Mouse (Mus musculus): ENCODE data around the gene Tbc1d16. TPM values are rescaled to one million over a fixed set of nuclear protein-coding genes. Genes with fewer than 3 reads are reported as not detected.

Tbc1d16 gene
- total RNA-seq, 2 experiments from 2014 or later: 25.2 to 34.6 TPM

DNA sequence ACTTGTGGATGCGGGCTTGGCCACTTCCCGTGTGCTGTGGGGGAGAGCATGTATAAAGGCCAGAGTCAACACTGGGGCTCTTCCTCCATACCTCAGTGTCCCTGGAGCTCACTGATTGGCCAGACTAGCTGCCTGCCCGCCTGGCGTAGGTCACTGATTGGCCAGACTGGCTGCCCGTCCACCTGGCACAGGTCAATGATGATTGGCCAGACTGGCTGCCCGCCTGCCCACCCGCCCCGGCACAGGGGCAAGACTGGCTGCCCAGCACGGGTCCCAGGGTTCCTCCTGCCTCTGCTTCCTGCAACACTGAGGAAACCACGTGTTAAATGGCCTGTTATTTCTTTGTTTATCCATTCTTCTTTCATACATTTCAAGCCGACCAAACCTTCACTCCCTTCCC lies 68.8 kb downstream of the Tbc1d16 start:
- TF ChIP-seq CTCF (IDR thresholded peaks at IDR 0.05): no peak
- Histone ChIP-seq H3K27ac (no peak overlapping the region), H3K4me3 (no peak overlapping the region)
- intact Hi-C loops (cut with DNase I): no loop called here
- DNase-seq (ENCODE audit: extremely low spot score in 1 of 2, low spot score in 2 of 2): no peak

DNA sequence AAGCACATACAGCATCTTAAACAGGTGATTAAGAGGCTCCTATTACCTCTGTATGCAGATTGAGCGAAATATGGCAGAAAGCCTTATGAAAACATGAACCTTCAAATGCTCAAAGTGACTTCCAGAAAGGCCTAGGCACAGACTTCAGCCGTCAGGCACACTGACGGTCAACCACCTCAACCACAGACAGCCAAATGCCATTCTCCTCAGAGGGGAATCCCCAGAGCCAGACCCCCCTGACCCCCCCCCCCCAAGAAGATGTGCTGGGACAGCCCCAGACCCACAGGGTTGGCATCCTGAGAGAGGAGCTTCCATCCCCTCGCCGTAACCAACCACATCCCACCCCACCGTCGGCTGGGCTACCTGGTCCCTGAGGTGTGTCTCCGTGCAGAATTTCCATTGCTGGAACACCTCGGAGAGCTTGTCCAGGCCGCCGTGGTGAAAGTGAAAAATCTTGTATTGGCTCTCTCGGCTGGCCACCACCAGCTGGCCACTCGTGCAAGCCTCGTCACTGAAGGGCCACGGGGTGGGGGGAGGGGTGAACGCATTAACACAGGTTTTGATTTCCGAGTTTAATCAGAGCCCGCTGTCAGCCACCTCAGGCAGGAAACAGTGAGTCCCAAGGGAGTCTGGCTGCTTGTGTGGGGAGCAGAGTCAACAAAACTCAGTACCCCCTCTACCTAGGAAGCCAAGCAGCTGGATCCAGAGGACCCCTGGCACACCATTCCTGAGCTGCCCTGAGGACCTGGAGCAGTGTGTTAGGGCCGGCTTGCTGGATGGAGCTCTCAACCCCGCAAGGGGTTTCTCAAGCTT lies 70.7 kb downstream of the Tbc1d16 start:
- Histone ChIP-seq H3K4me3 (no peak overlapping the region), H3K27ac (no peak overlapping the region)
- no peak for TF ChIP-seq CTCF (IDR thresholded peaks at IDR 0.05)
- intact Hi-C loops (cut with DNase I): no loop called here
- DNase-seq (ENCODE audit: extremely low spot score in 1 of 2, low spot score in 2 of 2): no peak

DNA sequence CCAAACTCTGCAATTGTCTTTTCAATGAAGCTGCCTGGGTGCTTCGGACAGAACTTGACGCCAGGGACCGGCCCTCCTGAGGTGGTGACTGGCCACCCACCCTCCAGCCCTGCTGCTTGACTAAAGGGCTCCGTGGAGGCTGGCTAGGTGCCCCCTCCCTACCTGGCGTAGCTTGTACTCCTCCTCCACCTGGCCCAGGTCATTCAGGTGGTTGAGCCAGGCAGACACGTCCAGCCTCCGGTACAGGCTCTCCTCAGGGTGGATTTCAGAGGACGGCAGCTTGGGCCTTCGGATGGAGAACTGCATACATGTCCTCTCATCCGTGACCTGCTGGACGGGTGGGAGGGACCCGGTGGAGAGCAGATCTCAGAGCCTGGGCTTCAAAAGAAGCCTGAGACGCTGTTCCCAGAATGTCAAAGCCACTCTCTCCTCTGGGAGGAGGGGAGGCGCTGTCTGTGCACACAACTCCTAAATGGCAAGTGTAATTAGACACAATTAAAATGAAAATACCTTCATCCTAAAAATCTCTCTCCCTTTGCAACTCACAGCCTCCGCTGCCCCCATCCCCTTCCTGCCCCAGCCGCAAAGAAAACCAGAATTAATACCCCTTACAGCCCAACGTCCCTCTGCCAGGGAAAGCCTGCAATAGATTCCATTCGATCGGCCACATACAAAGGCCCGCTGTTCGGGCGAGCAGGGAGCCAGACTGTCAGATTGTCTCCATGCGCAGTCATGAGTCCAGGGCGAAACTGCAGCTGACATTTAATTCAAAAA lies 71.6 kb downstream of the Tbc1d16 start:
- no peak overlapping the region for H3K4me3 ChIP-seq
- no peak overlapping the region for H3K27ac ChIP-seq
- no peak for DNase-seq (ENCODE audit: extremely low spot score in 1 of 2, low spot score in 2 of 2)
- intact Hi-C loops (cut with DNase I): no loop called here
- TF ChIP-seq CTCF (IDR thresholded peaks at IDR 0.05): no peak

DNA sequence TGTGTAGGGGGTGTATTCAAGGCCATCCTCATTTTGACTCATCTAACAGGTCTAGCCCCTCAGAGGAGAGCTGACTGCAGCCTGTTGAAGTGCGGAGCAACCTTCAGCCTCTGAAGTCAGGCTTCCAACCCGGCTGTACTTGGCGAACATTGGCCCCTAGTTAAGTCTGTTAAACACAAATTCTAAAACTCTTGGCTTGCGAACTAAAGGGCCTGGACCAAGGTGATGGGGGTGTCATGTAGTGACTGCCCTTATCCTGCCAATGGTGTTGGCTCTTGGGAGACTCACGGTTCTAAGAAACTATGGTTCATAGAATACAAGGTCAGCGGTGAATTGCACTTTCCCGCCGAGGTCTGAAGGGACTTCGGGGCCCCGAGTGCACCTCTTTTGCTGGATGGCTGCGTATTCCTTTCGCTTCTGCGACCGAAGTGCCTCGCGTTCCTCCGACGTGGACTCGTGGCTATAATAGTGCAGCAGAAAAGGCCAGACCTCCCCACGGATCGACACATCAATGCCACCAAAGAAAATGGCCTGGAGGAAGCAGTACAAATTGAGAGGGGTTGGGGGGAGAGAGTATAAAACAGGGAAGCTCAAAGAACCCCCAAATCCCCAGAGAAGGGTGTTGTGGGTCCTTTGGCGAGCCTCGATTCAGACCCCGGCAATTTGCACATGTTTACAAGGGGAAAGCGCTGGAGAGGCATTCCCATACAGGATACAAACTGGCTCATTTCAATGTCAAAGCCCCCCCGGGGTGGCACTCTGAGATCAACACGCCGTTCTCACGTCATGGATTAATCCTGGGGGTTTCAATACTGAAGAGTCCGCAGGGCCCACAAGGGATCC lies 72.4 kb downstream of the Tbc1d16 start:
- H3K27ac ChIP-seq: no peak overlapping the region
- no peak for DNase-seq (ENCODE audit: extremely low spot score in 1 of 2, low spot score in 2 of 2)
- H3K4me3 ChIP-seq: no peak overlapping the region
- intact Hi-C loops (cut with DNase I): no loop called here
- TF ChIP-seq CTCF (IDR thresholded peaks at IDR 0.05): no peak

DNA sequence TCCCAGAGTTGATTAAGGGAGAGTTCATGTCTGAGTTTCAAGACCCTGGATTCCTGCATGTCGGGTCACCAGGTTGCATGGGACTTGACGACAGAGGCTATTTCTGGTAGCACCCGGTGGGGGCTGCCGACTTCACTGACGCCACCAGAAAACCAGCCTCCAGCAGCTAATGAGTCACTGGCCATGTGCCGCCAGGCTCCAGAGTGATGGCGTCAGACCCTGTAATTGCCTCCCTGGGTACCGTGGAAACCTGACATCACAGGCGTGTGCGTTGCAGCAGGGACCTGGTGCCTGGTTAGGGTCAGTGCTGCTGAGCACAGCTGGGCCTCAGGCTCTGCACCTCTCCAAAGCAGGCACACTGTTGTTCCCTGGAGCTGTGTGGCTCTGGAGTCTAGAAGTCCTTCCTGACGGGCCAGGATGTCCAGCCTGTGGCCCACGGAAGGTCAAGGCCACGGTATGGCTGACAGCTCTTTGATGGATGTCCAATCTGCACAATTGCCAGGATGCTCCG lies 75.9 kb downstream of the Tbc1d16 start:
- intact Hi-C loops (cut with DNase I): no loop called here
- Histone ChIP-seq H3K4me3 (no peak overlapping the region), H3K27ac (no peak overlapping the region)
- DNase-seq (ENCODE audit: extremely low spot score in 1 of 2, low spot score in 2 of 2): no peak
- no peak for TF ChIP-seq CTCF (IDR thresholded peaks at IDR 0.05)

DNA sequence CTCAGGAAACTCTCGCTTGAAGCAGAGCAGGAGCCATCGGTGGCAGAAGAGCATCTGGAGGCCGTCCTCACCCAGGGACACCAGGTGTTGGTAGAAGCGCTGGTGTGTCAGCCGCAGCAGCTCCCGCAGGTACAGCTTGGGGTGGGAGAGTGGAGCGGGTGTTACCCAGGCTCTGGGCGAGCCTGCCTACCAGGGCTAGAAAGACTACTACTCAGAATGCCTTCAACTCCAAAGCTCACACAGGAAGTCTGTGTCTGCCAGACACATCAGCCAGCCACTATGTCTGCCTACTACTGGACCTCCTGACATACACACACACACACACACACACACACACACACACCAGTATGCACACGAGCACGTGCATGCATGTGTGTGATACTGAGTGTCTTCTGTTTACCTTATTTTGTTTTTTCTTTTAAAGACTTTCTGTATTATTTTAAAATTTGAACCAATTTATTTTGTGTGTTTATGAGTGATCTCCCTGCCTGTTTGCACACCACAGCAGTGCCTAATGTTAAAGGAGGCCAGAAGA lies 77.2 kb downstream of the Tbc1d16 start:
- intact Hi-C loops (cut with DNase I): no loop called here
- no peak overlapping the region for H3K4me3 ChIP-seq
- H3K27ac ChIP-seq: no peak overlapping the region
- DNase-seq (ENCODE audit: extremely low spot score in 1 of 2, low spot score in 2 of 2): no peak
- no peak for TF ChIP-seq CTCF (IDR thresholded peaks at IDR 0.05)

DNA sequence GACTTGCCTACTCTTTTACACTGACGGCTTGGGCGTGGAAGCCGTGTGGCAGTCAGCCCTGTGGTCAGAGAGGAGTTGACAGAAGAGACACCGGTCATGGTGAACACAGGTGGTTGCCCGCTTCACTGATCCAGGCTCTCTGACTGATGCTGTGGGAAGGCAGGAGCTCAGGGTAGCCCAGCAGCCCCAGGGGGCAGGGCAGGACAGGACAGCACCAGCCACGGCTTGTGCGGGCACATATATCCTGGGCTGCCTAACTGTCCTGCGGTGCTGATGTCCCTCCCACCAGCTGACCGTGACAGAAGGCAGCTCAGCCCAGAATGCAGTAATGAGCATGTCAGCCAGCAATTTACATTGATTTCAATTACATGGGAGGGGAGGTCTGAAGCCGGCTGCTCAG lies 77.9 kb downstream of the Tbc1d16 start:
- no peak overlapping the region for H3K4me3 ChIP-seq
- DNase-seq (ENCODE audit: extremely low spot score in 1 of 2, low spot score in 2 of 2): no peak
- TF ChIP-seq CTCF (IDR thresholded peaks at IDR 0.05): no peak
- intact Hi-C loops (cut with DNase I): no loop called here
- H3K27ac ChIP-seq: no peak overlapping the region

DNA sequence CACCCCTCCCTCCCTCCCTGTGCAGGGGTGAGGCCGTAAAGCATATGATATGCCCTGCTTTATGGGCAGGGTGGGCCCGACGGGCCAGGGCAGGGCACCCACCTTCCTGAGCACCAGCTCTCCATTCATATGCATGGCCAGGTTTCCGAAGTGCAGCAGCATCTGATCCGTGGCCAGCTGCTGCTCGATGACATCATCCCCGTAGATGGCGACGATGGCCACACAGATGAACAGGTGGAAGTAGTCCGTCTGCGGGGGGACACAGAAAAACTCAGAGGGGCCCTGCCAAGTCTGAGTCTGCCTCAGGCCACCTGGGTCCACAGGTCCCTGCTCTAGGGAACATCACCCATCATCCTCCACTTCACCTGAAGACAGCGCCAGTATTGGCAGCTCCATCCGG lies 79.5 kb downstream of the Tbc1d16 start:
- no peak overlapping the region for H3K4me3 ChIP-seq
- no peak for TF ChIP-seq CTCF (IDR thresholded peaks at IDR 0.05)
- intact Hi-C loops (cut with DNase I): no loop called here
- H3K27ac ChIP-seq: no peak overlapping the region
- DNase-seq (ENCODE audit: extremely low spot score in 1 of 2, low spot score in 2 of 2): no peak

DNA sequence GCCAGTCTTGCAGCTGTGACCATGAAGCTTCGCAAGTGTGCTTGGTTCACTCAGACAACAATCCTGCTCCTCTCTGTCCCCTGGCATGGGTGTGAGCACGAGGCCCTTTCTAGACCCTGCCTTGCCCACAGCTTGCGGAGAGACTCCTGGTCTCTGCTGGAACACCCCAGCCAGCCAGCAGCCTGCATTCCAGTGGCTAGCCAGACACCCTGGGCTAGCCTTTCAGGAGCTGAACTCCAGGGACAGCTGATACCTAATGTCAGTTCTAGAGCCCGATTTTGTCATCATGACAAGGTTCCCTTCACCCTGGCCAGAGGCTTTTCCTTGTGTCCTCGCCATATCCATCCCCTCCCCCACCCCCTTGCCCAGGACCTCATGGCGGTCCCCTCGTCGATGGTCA lies 81.1 kb downstream of the Tbc1d16 start:
- no peak for TF ChIP-seq CTCF (IDR thresholded peaks at IDR 0.05)
- H3K4me3 ChIP-seq: no peak overlapping the region
- DNase-seq (ENCODE audit: extremely low spot score in 1 of 2, low spot score in 2 of 2): no peak
- intact Hi-C loops (cut with DNase I): no loop called here
- H3K27ac ChIP-seq: no peak overlapping the region

DNA sequence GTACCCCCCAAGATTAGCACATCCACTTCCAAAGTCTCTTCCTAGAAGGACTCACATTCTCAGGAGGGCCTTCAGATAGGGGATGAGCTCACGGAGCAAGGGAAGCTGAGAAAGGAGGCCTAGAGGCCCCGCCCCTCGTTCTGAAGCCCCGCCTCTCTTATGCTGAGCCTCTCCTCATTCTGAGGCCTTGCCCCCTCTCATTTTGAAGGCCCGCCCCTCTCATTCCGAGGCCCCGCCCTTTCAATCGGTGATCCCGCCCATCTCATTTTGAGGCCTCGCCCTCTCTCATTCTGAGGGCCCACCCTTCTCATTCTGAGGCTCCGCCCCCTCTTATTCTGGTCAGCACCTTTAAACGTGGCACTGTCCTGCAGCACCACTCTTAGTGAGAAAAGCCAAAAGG lies 82.2 kb downstream of the Tbc1d16 start:
- no peak for TF ChIP-seq CTCF (IDR thresholded peaks at IDR 0.05)
- H3K4me3 ChIP-seq: no peak overlapping the region
- intact Hi-C loops (cut with DNase I): no loop called here
- H3K27ac ChIP-seq: no peak overlapping the region
- DNase-seq (ENCODE audit: extremely low spot score in 1 of 2, low spot score in 2 of 2): no peak

DNA sequence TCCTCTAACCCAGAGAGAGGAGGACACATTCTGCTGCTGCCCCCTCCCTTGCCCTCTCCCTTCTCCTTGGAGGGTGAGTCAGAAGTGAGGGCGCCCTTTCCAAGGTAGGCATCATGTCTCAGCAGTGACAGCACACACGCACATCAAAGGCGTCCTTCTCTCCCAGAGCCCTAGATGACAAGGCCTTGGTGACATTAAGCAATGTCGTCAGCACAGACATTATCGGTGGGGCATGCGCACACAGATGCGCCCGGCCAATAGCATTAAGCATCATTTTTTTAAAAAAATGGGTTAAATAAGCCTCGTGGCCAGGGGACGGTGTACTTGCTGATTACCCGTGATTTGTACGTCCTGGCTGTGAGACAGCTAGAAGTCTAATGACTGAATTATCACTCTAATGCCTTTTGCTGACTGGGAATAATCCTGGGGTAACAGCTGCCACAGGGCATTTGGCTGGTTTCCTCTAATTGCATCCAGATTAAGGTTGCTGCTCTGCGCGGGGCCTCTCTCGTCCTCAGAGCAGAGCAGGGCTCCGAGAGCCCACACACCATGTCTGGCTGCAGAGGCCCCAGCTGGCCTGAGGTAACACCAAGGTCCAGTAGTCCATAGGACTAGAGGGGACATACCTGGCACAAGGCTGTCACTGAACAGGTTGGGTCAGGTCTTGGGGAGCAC lies 83.4 kb downstream of the Tbc1d16 start:
- TF ChIP-seq CTCF (IDR thresholded peaks at IDR 0.05): no peak
- no peak overlapping the region for H3K4me3 ChIP-seq
- intact Hi-C loops (cut with DNase I): no loop called here
- no peak for DNase-seq (ENCODE audit: extremely low spot score in 1 of 2, low spot score in 2 of 2)
- H3K27ac ChIP-seq: no peak overlapping the region

All from left cerebral cortex, adult 2 months (tissue).